Comparison of ENCODE assay signal across 10 mouse cellular contexts in the genomic region with DNA sequence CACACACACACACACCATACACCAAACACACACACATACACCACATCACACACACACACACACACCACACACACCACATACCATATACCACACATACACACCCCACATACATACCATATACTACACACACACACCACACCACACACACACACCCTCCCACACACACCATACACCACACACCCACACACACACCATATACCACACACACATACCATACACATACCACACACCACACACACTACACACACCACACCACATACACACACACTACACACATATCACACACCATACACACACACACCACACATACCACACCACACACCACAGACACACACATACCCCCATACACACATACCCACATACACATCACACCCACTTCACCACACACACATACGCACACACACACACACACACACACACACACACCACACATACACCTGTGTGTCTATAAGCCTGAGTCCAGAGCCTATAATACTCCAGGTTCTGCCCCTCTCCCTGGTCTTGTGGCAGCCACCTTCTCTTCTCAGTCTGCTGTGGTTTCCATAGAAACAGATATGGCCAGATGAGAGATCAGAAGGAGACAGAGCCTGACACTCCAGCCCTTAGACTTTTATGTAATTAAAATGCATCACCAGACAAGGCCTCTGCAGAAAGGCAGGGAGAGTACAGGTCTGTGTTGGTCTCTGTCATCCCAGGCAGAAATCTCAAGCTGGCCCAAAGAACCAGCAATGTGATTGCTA.
DNase-seq lines count a peak whose midpoint lies in the region; ATAC-seq lines count a peak whose summit lies in the region.
"Had no signal": no experiment of that assay in that cellular context is flagged by ENCODE, and none has a peak within 500 bp of the region (broad histone marks: within the 10 kb centered on the region; RNA-seq: fewer than 3 reads in every experiment).

No protein-coding gene starts in this region.

- H3K9ac ChIP-seq in hindbrain, embryonic 11.5 days (ENCODE audit: low read depth, low read length), result no peak overlapping the region
- no peak overlapping the region for H3K9ac ChIP-seq in forebrain, embryonic 15.5 days (replicated peaks)
- H3K9ac ChIP-seq in midbrain, embryonic 12.5 days (replicated peaks), result no peak overlapping the region

- no peak overlapping the region for H3K27ac ChIP-seq in hindbrain, embryonic 11.5 days (ENCODE audit: low read depth, low read length)
- no peak overlapping the region; the same call in 1 of the 2 replicates for H3K27ac ChIP-seq in hindbrain, embryonic 10.5 days
- H3K27ac ChIP-seq in forebrain, embryonic 15.5 days (replicated peaks), result peak overlapping the region; percentile 31
- H3K27ac ChIP-seq in midbrain, embryonic 12.5 days (replicated peaks), result peak overlapping the region; percentile 70

- H3K4me3 ChIP-seq in hindbrain, embryonic 11.5 days (ENCODE audit: low read depth, low read length), result no peak overlapping the region
- H3K4me3 ChIP-seq in hindbrain, embryonic 10.5 days, result no peak overlapping the region
- H3K4me3 ChIP-seq in forebrain, embryonic 15.5 days, result no peak overlapping the region
- no peak overlapping the region for H3K4me3 ChIP-seq in midbrain, embryonic 12.5 days

- H3K36me3 ChIP-seq in hindbrain, embryonic 11.5 days (ENCODE audit: control insufficient read depth, insufficient read depth, low read length), result no peaks in the 10 kb centered on the region
- H3K36me3 ChIP-seq in hindbrain, embryonic 10.5 days, result no peaks in the 10 kb centered on the region
- H3K36me3 ChIP-seq in forebrain, embryonic 15.5 days, result no peaks in the 10 kb centered on the region
- H3K36me3 ChIP-seq in midbrain, embryonic 12.5 days, result no peaks in the 10 kb centered on the region

- no peaks in the 10 kb centered on the region for H3K9me3 ChIP-seq in hindbrain, embryonic 11.5 days (ENCODE audit: control insufficient read depth, low read length)
- H3K9me3 ChIP-seq in hindbrain, embryonic 10.5 days, result no peaks in the 10 kb centered on the region
- no peaks in the 10 kb centered on the region for H3K9me3 ChIP-seq in forebrain, embryonic 15.5 days
- H3K9me3 ChIP-seq in midbrain, embryonic 12.5 days, result no peaks in the 10 kb centered on the region

- H3K4me1 ChIP-seq in hindbrain, embryonic 11.5 days (replicated peaks; ENCODE audit: control insufficient read depth, insufficient read depth, low read length), result no peaks in the 10 kb centered on the region
- peaks cover 22% of the 10 kb centered on the region for H3K4me1 ChIP-seq in hindbrain, embryonic 10.5 days (replicated peaks)
- H3K4me1 ChIP-seq in forebrain, embryonic 15.5 days, result peaks cover under 1% of the 10 kb centered on the region; the same call in 1 of the 2 replicates
- H3K4me1 ChIP-seq in midbrain, embryonic 12.5 days, result peaks cover 18% of the 10 kb centered on the region

- 93% methylated on average over 1 of the region's 1 CpGs for WGBS in hindbrain, embryonic 11.5 days
- WGBS in hindbrain, embryonic 10.5 days, result 87% methylated on average over 1 of the region's 1 CpGs
- 86% methylated on average over 1 of the region's 1 CpGs for WGBS in forebrain, embryonic 15.5 days
- WGBS in midbrain, embryonic 12.5 days, result 83% methylated on average over 1 of the region's 1 CpGs

- ATAC-seq in hindbrain, embryonic 11.5 days (ENCODE audit: low FRiP score), result peak; percentile 28; the same call in 1 of the 2 replicates
- peak; percentile 35 for ATAC-seq in forebrain, embryonic 15.5 days (replicated peaks)
- peak; percentile 48 for ATAC-seq in midbrain, embryonic 12.5 days (ENCODE audit: low FRiP score, low read depth)
- ATAC-seq: inflammation-experienced regulatory T-cells, adult 6 months had no signal

- H3K4me2 ChIP-seq in hindbrain, embryonic 11.5 days (replicated peaks; ENCODE audit: low read depth, low read length), result no peak overlapping the region
- no peak overlapping the region for H3K4me2 ChIP-seq in forebrain, embryonic 15.5 days (replicated peaks)
- no peak overlapping the region for H3K4me2 ChIP-seq in midbrain, embryonic 12.5 days (replicated peaks)

- DNase-seq in hindbrain, embryonic 11.5 days (ENCODE audit: low spot score), result no peak
- no peak for DNase-seq in hindbrain, embryonic 10.5 days (ENCODE audit: low spot score)
- DNase-seq in brain, adult 2 months (ENCODE audit: low read depth, low spot score), result peak; percentile 10
- DNase-seq in layer of hippocampus, postnatal 25 days (ENCODE audit: extremely low spot score in 1 of 2, low spot score in 1 of 2), result no peak
- no peak for DNase-seq in thymus, postnatal 0 days (ENCODE audit: low spot score)
- no peak for DNase-seq in left cerebral cortex, adult 18-20 months (ENCODE audit: low spot score in 2 of 2)
- DNase-seq: B cell, adult 2 months had no signal

- H3K27me3 ChIP-seq in hindbrain, embryonic 11.5 days (ENCODE audit: control insufficient read depth, insufficient read depth, low read length), result no peaks in the 10 kb centered on the region
- H3K27me3 ChIP-seq in hindbrain, embryonic 10.5 days (ENCODE audit: insufficient read depth, poor library complexity, severe bottlenecking), result no peaks in the 10 kb centered on the region
- H3K27me3 ChIP-seq in forebrain, embryonic 15.5 days, result no peaks in the 10 kb centered on the region
- no peaks in the 10 kb centered on the region for H3K27me3 ChIP-seq in midbrain, embryonic 12.5 days

Comparison
In these comparisons a context has a peak if more than half of its experiments do, and no peak if none do; other contexts are left out.
1. H3K27ac ChIP-seq: peak in forebrain, embryonic 15.5 days (single experiment) and midbrain, embryonic 12.5 days (single experiment); none in hindbrain, embryonic 11.5 days (single experiment) and hindbrain, embryonic 10.5 days (single experiment).
2. Peak in every context shown above with its lines, with median percentiles within 50 percentile points of each other: ATAC-seq.